Mouse (Mus musculus): ENCODE measurements around the gene Med6.
A peak's percentile ranks its signal among the peaks of the same experiment; 100 is the strongest.

Med6 gene

DNA sequence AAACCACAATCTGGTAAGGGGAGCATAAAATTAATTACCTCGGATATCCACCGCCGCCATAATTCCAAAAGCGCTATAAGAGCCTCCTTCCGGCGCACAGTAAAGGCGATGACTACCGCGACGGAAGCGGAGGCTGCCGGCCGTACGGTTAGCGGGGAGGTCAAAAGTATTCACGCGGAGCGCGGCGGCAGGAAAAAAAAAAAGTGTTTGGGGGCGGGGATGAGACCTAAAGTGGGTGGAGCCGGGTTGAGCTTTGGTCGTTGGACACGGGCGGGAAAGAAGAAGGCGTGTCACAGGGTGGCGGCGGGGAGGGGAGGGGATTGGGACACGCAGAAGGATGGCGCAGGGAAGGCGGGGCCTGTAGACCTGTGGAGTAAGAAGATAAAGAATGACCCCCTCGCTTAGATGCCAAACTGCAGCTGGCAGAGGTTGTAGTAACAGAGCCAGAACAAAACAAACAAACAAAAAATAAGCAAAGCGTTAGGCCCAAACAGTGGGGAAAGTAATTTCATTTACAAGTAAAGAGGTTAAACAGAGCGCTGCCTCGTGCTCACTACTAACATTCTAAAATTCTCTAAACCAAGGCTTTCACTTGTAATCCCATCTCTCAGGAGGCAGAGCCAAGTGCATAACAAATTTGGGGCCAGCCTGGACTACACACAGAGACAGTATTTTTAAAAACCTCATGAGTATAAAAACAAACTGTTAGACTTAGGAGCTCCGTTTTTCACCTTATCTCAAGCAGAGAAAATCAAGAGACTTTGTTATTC, at the start of gene Med6:
Gene Med6, minus strand, starts transcription at position 107 of the 770 bp plus-strand sequence.
- DNase-seq (ENCODE audit: low read depth, low spot score) = peak; percentile 96

DNA sequence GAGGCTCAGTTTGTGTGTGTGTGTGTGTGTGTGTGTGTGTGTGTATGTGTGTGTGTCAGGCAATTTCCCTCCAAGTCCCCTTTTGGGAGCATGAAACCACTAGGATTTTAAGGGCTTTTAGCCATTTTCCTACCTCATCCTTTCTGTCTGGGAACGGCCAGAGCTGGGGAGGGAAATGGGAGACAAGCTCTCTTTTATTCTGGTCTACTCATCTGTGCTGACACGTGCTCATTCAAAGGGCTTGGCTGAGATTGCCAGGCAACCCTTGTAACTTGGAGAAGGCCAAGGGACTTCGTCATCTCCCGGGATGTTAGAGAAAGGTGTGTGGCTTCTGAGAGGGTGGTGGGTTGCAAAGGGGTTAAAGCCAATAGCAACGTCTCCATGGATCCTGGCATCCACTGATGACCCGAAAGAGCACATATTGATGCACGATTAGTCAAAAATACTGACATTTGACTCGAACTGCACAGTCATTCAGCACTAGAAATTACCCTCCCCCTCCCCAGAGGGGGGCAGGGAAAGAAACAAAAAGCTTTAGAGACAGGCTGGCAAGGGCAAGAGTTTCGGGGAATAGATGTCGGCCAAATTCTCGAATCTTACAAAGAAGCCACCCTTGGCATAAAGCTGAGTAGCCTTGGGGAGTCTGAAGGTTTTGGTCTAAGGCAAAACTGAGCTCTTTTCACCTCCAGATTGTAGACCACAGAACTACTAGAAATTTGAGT, 47.7 kb upstream of the Med6 start:
- DNase-seq (ENCODE audit: low read depth, low spot score) = no peak

DNA sequence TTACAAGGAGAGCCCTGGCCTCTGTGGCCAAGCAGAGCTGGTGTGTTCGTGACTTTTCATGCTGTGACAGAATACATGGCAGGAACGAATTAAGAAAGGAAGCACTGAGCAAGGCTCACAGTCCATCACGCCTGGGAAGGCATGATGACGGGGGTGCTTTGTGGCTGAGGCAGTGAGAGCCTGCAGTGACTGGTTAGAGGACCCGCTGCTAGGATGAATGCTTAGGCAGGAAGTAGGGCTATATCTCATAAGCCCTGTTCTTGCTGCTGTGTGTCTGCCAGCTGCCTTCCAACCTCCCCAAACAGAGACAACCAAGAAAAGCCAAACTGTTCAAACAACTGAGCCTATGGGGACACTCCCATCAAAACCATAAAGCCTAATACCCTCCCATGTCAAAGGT, 45.8 kb upstream of the Med6 start:
- DNase-seq (ENCODE audit: low read depth, low spot score) = no peak

DNA sequence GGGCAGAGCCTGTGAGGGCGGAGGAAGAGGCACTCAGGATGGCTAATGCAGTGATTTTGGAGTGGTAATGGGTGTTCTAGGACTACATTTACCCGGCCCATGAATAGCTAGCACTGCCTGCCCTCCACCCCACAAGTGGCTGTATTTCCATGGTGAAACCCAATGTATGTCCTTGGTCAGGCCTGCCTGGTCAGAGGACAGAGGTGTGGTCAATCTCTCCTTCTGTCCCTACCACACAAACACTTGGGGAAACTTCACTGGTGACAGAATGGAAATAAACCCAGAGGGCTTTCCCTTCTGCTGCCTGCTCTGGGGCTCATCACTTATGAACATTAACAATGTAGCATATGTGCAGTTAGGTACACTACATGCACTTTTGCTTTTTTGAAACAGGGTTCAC, 38.4 kb upstream of the Med6 start:
- no peak for DNase-seq (ENCODE audit: low read depth, low spot score)

DNA sequence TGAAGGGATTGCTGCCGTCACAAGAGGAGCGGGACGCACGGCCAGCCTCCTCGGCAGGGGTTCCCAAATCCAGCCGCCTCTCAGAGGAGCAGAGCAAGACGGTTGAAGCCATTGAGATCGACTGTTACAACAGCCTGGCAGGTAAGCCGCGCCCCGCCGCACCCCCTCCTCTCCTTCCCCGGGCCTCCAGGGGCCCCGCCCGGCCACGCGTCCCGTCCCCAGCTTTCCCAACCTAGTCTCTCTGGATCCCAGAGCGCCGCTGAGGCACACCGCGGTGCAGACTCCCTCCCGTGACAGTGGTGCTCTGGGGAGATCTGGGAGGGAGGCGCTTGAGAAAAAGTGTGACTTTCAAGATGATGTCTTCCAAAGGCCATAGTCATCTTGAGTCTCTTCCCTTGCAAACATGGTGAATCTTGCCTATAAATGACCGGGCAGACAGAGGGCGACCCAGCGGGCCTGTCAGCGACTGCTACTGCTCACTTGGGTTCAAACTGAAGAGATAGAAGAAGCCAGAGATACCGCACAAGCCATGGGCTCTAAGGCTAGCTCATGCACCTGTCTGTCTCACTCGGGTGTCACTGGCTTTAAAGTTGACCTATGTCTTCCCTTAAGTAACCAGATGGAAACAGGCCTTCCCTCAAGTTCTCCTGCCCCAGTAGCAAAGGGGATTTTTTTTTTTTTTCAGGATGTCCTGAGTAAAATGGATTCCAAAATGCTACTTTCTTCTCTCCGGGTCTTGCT, 37.0 kb upstream of the Med6 start:
- no peak for DNase-seq (ENCODE audit: low read depth, low spot score)

DNA sequence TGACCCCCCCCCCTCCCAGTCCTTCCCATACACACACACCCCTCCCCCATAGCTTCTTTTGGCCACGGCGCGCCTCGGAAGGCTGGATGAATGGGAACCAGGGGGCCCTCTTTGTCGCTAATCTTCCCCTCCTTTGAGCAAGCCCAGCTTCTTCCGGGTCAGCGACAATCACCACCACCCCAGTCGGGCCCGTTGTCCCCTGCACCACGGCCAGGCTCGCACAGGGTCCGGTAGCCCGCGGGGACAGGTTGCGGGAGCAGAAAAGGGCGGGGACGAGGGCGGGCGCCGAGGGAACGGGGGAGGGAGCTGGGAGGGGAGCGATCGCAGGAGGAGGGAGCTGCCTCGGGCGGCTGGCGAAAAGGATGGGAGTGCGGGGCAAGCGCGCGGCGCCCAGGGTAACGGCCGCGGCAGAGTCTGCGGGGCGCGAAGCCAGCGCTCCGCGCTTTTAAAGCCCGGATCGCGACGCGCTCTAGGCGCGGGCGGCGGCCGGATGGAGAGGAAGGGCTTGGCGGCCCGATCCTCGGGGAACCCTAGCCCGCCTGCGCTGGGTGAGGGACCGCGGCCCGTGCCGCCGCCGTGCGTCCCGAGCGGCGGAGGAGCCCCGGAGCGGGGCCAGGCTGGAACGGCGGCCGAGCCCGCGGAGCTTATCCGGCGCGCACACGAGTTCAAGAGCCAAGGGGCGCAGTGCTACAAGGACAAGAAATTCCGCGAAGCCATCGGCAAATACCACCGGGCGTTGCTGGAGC, 36.3 kb upstream of the Med6 start, which contains the start of gene Ttc9:
Gene Ttc9, plus strand, starts transcription at position 335 of the 746 bp plus-strand sequence.
- no peak for DNase-seq (ENCODE audit: low read depth, low spot score)

DNA sequence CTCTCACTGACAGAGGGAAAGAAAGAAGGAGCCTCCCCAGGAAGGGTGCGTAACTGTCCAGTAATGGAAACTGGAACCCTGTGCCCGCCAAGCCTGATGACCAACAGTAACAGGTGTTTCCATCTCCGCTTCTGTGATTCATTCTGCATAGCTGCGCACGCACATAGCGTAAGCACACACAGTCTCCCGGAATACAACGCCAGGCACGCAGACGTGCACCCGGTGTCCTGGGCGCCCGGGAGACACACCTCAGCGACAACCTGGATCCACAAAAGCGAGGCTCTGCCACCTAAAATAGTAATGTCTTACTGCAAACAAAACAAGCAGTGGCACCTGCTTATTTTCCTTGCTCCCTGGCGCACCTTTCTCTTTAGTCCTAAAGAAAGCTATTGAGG, 35.7 kb upstream of the Med6 start:
- DNase-seq (ENCODE audit: low read depth, low spot score) = no peak

DNA sequence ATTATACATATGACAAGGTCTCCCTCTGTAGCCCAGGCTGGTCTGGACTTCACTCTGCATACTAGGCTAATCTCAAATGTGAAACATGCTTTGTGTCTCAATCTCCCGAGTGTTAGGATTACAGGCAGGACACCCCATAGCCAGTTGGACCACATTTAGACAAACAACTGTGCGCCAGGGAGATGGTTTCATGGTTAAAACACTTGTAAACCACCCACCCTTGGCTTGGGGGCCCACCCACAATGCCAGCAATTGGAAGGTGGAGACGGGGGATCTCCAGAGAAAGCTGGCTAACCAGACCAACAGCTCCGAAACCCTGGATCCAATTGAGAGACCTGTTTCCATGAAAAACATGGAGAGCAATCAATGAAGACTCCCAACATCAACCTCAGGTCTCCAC, 33.3 kb upstream of the Med6 start:
- DNase-seq (ENCODE audit: low read depth, low spot score) = no peak

DNA sequence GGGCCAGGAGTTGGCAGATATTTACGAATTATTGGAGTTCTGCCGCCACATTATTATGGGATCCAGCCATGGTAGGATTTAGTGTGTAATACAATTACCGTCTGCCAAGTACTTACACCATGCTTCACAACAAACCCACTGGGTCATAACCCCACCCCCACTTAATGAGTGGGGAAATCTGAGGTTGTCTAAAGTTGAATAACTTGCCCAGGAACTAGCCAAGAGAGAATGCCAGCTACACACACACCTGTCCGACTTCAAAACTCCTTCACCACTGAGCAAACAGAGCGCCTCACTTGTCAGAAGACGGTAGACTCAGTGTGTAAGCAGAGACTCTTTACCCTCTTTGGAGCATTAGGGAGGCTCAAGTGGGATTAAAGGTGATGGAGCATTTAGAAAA, 32.6 kb upstream of the Med6 start:
- no peak for DNase-seq (ENCODE audit: low read depth, low spot score)

DNA sequence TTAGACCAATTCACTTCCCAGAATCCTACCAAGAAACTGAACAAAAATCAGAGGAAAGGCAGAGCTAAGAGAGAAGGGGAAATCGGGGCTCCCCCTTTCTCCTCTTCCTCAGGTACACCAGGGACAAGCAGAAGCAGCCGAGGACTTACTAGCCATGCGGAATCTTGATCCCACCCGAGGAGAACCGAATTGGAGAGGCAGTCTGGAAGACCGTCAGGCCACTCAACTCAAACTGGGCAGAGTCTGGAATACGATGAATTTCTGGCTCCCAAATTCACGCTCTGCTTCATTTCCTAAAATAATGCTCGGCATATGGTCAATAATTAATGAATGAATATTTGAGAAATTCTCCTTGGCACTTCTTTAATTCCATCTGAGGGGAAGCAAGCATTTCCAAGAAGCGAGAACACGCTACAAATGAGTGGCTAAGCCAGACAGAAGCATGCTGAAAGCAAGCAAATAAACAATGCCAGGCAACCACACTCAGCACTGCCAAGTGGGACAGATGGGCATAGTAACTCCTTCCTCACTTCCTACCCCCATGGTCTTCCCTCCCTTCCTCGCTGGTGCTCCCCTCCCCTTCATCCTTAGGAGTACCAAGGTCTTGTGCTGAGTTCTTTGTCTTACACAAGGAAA, 31.5 kb upstream of the Med6 start:
- no peak for DNase-seq (ENCODE audit: low read depth, low spot score)

DNA sequence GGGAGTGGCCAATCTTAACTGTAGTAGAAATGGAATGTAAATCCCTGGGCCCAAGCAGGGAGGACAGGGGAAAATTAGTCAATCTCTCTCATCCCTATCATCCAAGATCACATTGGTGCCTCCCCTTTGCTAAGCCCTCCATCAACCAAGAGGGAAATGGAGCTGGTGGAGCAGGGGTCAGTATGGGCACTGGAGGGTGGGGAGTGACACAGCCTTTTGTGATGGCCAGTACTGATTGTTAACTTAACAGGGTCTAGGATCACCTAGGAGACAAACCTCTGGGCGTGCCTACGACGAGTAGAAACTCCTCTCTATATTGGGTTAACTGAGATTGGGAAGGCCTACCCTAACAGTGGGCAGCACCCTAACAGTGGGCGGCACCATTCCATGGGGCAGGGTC, 28.6 kb upstream of the Med6 start:
- DNase-seq (ENCODE audit: low read depth, low spot score) = no peak

DNA sequence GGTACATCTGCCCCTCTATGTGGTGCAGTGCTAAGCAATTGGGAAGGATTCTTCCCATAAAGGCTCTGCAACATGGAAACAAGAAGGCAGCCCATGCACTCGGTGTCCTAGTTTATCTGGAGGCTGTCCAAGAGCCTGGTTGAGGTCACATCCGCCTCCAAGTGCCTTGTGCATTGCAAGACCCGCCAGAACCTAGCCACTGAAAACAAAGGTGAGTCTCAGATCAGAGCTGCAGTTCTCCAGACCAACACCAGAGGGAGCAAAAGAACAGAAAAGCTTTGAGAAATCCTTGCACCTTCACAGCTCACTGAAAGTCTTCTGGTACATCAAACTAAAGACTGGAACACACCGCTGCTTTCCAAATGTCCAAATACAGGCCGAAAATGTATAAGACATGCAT, 24.5 kb upstream of the Med6 start:
- peak; percentile 68 for DNase-seq (ENCODE audit: low read depth, low spot score)

DNA sequence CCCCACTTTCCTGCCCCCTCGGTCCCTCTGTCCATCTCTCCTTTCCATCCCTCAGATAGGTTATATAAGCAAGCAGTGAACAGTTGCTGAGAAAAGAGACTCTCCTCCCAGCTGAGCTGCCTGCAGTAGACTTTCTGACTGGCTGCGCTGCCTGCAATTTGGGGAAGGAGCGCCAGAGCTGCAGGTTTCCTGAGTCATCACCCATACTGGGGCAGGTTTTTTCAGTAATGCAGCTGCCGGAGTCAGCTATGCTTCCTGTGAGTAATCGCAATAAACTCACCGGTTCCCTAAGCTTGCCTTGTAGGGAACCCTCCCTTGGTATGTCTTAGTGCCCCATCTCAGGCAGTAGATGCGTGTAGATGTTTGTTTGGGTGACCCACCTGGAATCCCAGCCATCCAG, 22.2 kb upstream of the Med6 start:
- DNase-seq (ENCODE audit: low read depth, low spot score) = no peak

DNA sequence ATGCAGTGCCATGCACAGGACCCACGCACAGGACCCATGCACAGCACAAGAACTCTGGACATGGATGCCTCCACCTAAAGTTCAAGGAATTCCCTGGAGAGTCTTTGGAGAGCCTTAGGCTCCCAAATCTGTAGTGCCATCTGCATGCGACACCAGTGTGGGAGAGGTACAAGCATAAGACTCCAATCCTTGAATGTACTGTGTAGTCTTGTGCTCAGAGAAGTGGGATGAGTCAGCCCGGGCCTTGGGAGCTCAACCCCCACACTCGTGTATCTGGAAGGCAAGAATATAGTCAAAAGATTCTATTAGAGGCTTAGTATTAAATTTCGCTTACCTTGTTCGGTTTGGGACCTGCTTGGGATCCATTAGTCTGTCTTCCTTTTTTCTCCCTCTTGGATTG, 21.0 kb upstream of the Med6 start:
- DNase-seq (ENCODE audit: low read depth, low spot score) = no peak

DNA sequence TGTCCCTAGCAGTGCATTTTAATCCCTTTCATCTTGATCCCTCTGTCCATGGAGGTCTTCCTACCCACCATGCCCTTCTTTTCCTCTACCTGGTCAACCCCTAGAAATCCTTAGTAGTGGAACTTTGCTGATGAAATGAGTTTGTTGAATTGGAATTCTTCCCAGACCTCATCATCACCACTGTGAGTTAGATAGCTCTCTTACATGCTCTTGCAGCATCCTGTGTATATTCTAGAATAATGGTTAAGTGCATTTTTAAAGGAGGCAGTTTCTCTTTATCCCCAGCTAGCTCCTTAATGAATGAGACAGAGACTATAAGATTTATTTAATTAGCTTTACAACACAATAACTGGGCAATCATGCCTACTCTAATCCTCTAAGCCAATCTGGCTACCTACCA, 14.6 kb upstream of the Med6 start:
- DNase-seq (ENCODE audit: low read depth, low spot score) = no peak

DNA sequence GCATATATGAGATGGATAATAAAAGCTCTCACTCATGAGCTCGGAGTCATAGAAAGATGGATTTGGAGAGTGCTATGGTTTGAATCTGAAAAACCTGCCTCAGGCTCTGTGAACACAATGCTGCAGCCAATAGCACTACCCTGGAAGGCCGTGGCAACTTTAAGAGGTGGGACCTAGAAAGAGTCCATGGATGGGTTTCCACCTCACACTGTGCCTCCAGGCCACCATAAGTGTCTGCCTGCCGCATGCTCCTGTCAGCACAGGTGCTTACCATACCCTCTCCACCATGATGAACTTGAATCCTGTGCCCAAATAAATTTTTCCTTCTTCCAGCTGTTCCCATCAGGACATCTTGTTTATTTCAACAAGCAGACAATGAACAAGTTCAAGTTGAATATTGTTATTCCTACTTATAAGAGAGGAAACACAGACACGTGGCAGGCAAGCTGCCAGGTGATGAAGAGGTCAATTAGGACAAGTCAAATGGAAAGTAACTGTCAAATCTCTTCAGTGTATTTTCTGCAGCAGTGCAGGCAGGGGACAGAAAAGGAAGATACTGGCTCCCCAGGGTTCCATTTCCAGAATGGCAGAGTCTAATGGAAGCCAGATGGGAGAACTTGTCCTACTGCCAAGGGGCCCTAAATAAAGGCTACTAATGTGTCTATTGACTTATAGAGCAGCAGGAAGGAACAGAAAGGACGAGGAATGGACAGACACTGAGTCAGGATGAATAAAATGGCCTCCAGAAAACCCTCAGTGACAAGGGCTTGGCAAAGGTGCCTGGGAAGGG, 10.4 kb upstream of the Med6 start:
- no peak for DNase-seq (ENCODE audit: low read depth, low spot score)

DNA sequence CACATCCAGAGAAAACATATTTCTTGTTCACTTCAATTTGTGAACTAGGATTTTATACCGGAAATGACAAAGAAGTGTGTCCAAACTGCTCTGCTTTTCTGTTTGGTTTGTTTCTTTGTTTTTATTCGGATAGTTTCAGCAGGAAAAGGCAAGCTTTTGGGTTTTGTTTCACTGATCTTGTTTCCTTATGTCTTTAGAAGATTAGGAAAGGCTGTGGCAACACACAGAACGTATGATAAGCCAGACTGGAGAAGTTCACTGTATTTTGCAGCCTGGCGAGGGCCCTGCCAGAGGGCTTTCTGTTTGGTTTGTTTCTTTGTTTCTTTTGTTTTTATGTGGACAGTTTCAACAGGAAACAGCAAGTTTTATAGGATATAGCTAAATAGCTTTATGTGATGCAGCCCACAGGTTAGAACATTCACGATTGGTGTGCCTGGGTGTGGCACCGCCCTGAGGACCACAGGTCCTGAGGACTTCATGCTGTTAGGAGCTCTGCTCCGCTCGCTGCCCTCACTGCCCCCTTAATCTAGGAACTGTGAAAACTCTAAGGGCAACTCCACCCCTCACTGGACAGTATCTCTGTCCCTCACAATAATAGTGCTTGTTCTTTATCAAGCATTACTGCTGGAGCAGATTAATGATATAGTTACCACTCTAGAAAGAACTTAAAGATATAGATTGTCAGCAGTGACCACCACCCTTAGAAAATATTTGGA, 1.9 kb upstream of the Med6 start:
- peak; percentile 1 for DNase-seq (ENCODE audit: low read depth, low spot score)

DNA sequence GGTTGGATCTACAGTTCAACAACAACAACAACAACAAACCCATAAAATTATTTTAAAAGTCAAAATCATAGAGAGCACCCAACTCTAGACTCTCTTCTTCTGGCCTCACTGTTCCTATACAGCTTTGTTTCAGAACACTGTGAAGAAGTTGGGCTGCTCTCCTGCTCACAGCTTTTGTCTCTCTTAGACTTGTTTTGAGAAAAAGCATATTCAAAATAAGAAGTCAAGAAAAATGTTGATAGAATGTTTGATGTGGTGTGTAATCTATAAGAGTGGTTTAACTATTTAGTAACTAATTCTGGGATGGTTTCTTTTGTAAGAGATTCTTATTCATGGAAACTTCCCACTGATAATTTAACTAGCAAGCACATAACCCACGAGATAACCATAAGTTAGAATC, 26.4 kb downstream of the Med6 start, which contains the start of gene Adam21:
Gene Adam21, minus strand, starts transcription at position 101 of the 400 bp plus-strand sequence.
- DNase-seq (ENCODE audit: low read depth, low spot score) = no peak

DNA sequence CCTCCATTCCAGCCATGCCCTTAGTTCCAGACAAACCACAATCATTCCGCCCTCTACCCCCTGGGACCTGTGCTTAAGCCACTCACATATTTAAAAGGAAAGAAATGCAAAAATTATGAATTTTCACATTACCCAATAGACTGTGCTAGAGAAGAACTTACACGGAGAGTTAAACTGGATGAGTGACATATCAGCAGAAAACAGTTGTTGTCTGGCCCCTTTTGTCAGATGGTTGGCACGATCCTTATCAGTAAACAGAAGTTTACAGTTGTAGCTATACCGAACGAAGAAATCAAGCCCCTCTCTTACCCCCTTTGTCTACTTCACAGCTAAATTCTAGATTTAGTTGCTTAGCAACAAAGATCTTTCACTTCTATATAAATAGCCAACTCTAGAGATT, 26.9 kb downstream of the Med6 start:
- DNase-seq (ENCODE audit: low read depth, low spot score) = no peak

DNA sequence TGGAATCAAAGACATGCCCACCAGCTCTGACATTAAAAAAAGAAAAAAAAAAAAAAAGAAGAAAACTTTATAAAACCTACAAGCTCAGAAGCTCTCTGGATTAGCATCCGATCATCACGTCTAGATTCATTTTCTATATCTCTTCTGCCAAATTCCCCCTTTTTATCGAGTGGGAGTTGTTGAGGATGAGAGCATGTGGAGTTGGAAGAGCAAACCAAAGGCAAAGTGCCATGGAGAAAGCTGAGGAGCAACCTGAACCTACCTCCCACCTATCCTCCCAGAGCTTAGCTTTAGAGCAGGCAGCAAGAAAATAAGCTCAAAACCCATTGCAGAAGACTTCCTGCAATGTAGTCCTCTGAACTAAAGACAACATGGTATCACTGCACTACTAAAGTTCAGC, 30.6 kb downstream of the Med6 start:
- no peak for DNase-seq (ENCODE audit: low read depth, low spot score)

Measured in CD4-positive, CD25-positive, alpha-beta regulatory T cell, adult 2 months (primary cell).